Mouse (Mus musculus): ENCODE measurements around the gene Cdca3. TPM values are rescaled to one million over a fixed set of nuclear protein-coding genes. Genes with fewer than 3 reads are reported as not detected.
"Not testable (repeated sequence)": the region's sequence is repeated elsewhere in the genome, so short reads cannot be mapped to it uniquely, and the experiment has no call there.

The Cdca3 gene
- polyA plus RNA-seq, 1 experiment from 2014 or later: 250 TPM

GRCm38 (mm10) chr6:124828101-124828592, 1.2 kb upstream of the Cdca3 start:
- H3K27ac ChIP-seq: peak overlapping the region; percentile 90
- 25% methylated on average over 10 of the region's 10 CpGs for WGBS
- H3K9me3 ChIP-seq (replicated peaks): no peaks in the 10 kb centered on the region
- DNase-seq (ENCODE audit: low spot score): peak; percentile 53
- H3K36me3 ChIP-seq: peaks cover 64% of the 10 kb centered on the region
- H3K27me3 ChIP-seq (ENCODE audit: low read depth, poor library complexity, severe bottlenecking): no peaks in the 10 kb centered on the region
- H3K4me3 ChIP-seq: peak overlapping the region; percentile 80
- peaks cover 30% of the 10 kb centered on the region for H3K4me1 ChIP-seq

GRCm38 (mm10) chr6:124829799-124830700, 703 bp downstream of the Cdca3 start:
- H3K27me3 ChIP-seq (ENCODE audit: low read depth, poor library complexity, severe bottlenecking): no peaks in the 10 kb centered on the region
- peaks cover 64% of the 10 kb centered on the region for H3K36me3 ChIP-seq
- WGBS: under 1% methylated on average over 38 of the region's 38 CpGs
- DNase-seq (ENCODE audit: low spot score): peak; percentile 87
- H3K27ac ChIP-seq: peak overlapping the region; percentile 90
- H3K4me1 ChIP-seq: peaks cover 43% of the 10 kb centered on the region
- H3K9me3 ChIP-seq (replicated peaks): no peaks in the 10 kb centered on the region
- H3K4me3 ChIP-seq: peak overlapping the region; percentile 80

GRCm38 (mm10) chr6:124831199-124831598, 1.9 kb downstream of the Cdca3 start:
- Histone ChIP-seq H3K36me3 (peaks cover 57% of the 10 kb centered on the region), H3K4me3 (peak overlapping the region; percentile 80; the same call in 1 of the 2 replicates), H3K4me1 (peaks cover 54% of the 10 kb centered on the region)
- not testable (repeated sequence) for H3K27me3 ChIP-seq (ENCODE audit: low read depth, poor library complexity, severe bottlenecking); H3K27ac ChIP-seq; H3K9me3 ChIP-seq (replicated peaks); DNase-seq (ENCODE audit: low spot score)
- 91% methylated on average over 4 of the region's 4 CpGs for WGBS

GRCm38 (mm10) chr6:124831649-124832048, 2.3 kb downstream of the Cdca3 start:
- H3K27me3 ChIP-seq (ENCODE audit: low read depth, poor library complexity, severe bottlenecking): no peaks in the 10 kb centered on the region
- peak overlapping the region; percentile 80; the same call in 1 of the 2 replicates for H3K4me3 ChIP-seq
- H3K36me3 ChIP-seq: peaks cover 53% of the 10 kb centered on the region
- H3K27ac ChIP-seq: no peak overlapping the region
- WGBS: 92% methylated on average over 8 of the region's 8 CpGs
- no peak for DNase-seq (ENCODE audit: low spot score)
- no peaks in the 10 kb centered on the region for H3K9me3 ChIP-seq (replicated peaks)
- H3K4me1 ChIP-seq: peaks cover 59% of the 10 kb centered on the region

- no peak overlapping the region for H3K4me3 ChIP-seq
- H3K27me3 ChIP-seq (ENCODE audit: low read depth, poor library complexity, severe bottlenecking): 0 out of 2 replicates have a peak, but pooled peaks cover 5% of the 10 kb centered on the region
- DNase-seq (ENCODE audit: low spot score): no peak
- 91% methylated on average over 6 of the region's 6 CpGs for WGBS
- peaks cover 72% of the 10 kb centered on the region for H3K4me1 ChIP-seq
- peaks cover 44% of the 10 kb centered on the region for H3K36me3 ChIP-seq
- no peak overlapping the region for H3K27ac ChIP-seq
- H3K9me3 ChIP-seq (replicated peaks): no peaks in the 10 kb centered on the region
These were observed 5.2 kb downstream of the Cdca3 start for GRCm38 (mm10) chr6:124834512-124835081.

GRCm38 (mm10) chr6:124835531-124835930, 6.2 kb downstream of the Cdca3 start:
- 37% methylated on average over 10 of the region's 10 CpGs for WGBS
- DNase-seq (ENCODE audit: low spot score): peak; percentile 57
- Histone ChIP-seq H3K27me3 (ENCODE audit: low read depth, poor library complexity, severe bottlenecking) (0 out of 2 replicates have a peak, but pooled peaks cover 9% of the 10 kb centered on the region), H3K36me3 (peaks cover 44% of the 10 kb centered on the region), H3K9me3 (replicated peaks) (no peaks in the 10 kb centered on the region), H3K27ac (peak overlapping the region; percentile 4; the same call in 1 of the 2 replicates), H3K4me3 (peak overlapping the region; percentile 6; the same call in 1 of the 2 replicates), H3K4me1 (peaks cover 78% of the 10 kb centered on the region)

GRCm38 (mm10) chr6:124836411-124836810, 7.1 kb downstream of the Cdca3 start:
- Histone ChIP-seq H3K9me3 (replicated peaks) (no peaks in the 10 kb centered on the region), H3K27ac (0 out of 2 replicates have a peak overlapping the region, but pooled peaks have one; percentile 51), H3K36me3 (peaks cover 48% of the 10 kb centered on the region), H3K27me3 (ENCODE audit: low read depth, poor library complexity, severe bottlenecking) (0 out of 2 replicates have a peak, but pooled peaks cover 9% of the 10 kb centered on the region), H3K4me3 (no peak overlapping the region), H3K4me1 (peaks cover 73% of the 10 kb centered on the region)
- no peak for DNase-seq (ENCODE audit: low spot score)
- WGBS: 82% methylated on average over 7 of the region's 7 CpGs

GRCm38 (mm10) chr6:124839805-124840204, 10.5 kb downstream of the Cdca3 start:
- 9% methylated on average over 8 of the region's 8 CpGs for WGBS
- Histone ChIP-seq H3K4me1 (peaks cover 55% of the 10 kb centered on the region), H3K27ac (peak overlapping the region; percentile 75), H3K9me3 (replicated peaks) (no peaks in the 10 kb centered on the region), H3K4me3 (peak overlapping the region; percentile 23), H3K27me3 (ENCODE audit: low read depth, poor library complexity, severe bottlenecking) (0 out of 2 replicates have a peak, but pooled peaks cover 9% of the 10 kb centered on the region), H3K36me3 (peaks cover 32% of the 10 kb centered on the region)
- DNase-seq (ENCODE audit: low spot score): peak; percentile 49

GRCm38 (mm10) chr6:124840241-124841167, 11.2 kb downstream of the Cdca3 start, which contains the start of gene Gnb3:
Gnb3 (minus strand) TSS chr6:124840275.
- peak within 1 kb of the TSS; percentile 75 for H3K27ac ChIP-seq
- H3K9me3 ChIP-seq (replicated peaks): no peaks in the 10 kb centered on the region
- peaks cover 33% of the 10 kb centered on the region for H3K36me3 ChIP-seq
- peaks cover 48% of the 10 kb centered on the region for H3K4me1 ChIP-seq
- H3K4me3 ChIP-seq: peak within 1 kb of the TSS; percentile 23
- no peak for DNase-seq (ENCODE audit: low spot score)
- H3K27me3 ChIP-seq (ENCODE audit: low read depth, poor library complexity, severe bottlenecking): 0 out of 2 replicates have a peak, but pooled peaks cover 9% of the 10 kb centered on the region
- WGBS: 39% methylated on average over 15 of the region's 15 CpGs

GRCm38 (mm10) chr6:124847305-124847704, 18.0 kb downstream of the Cdca3 start:
- Histone ChIP-seq H3K4me1 (peaks cover 4% of the 10 kb centered on the region; the same call in 1 of the 2 replicates), H3K36me3 (peaks cover 57% of the 10 kb centered on the region), H3K27me3 (ENCODE audit: low read depth, poor library complexity, severe bottlenecking) (no peaks in the 10 kb centered on the region), H3K4me3 (no peak overlapping the region), H3K9me3 (replicated peaks) (no peaks in the 10 kb centered on the region), H3K27ac (no peak overlapping the region)
- 15% methylated on average over 9 of the region's 9 CpGs for WGBS
- peak; percentile 98 for DNase-seq (ENCODE audit: low spot score)

- 39% methylated on average over 8 of the region's 8 CpGs for WGBS
- Histone ChIP-seq H3K9me3 (replicated peaks) (no peaks in the 10 kb centered on the region), H3K4me1 (peaks cover 12% of the 10 kb centered on the region), H3K36me3 (peaks cover 69% of the 10 kb centered on the region), H3K4me3 (no peak overlapping the region), H3K27me3 (ENCODE audit: low read depth, poor library complexity, severe bottlenecking) (0 out of 2 replicates have a peak, but pooled peaks cover 6% of the 10 kb centered on the region), H3K27ac (no peak overlapping the region)
- no peak for DNase-seq (ENCODE audit: low spot score)
These were observed 21.2 kb downstream of the Cdca3 start for GRCm38 (mm10) chr6:124850535-124850934.

GRCm38 (mm10) chr6:124854647-124855046, 25.3 kb downstream of the Cdca3 start:
- WGBS: 67% methylated on average over 12 of the region's 12 CpGs
- DNase-seq (ENCODE audit: low spot score): no peak
- H3K27me3 ChIP-seq (ENCODE audit: low read depth, poor library complexity, severe bottlenecking): peaks cover 22% of the 10 kb centered on the region
- H3K36me3 ChIP-seq: peaks cover 50% of the 10 kb centered on the region
- peaks cover 49% of the 10 kb centered on the region for H3K4me1 ChIP-seq
- H3K4me3 ChIP-seq: no peak overlapping the region
- H3K9me3 ChIP-seq (replicated peaks): no peaks in the 10 kb centered on the region
- H3K27ac ChIP-seq: 0 out of 2 replicates have a peak overlapping the region, but pooled peaks have one; percentile 42

Data from limb, embryonic 10.5 days (tissue).